Comparison of ENCODE assay signal across 9 mouse cellular contexts in genomic region chr17:32753634-32754033, GRCm38 (mm10). TPM values are rescaled to one million over a fixed set of nuclear protein-coding genes. Genes with fewer than 3 reads are reported as not detected.
DNase-seq lines count a peak whose midpoint lies in the region; ATAC-seq and TF ChIP-seq lines count a peak whose summit lies in the region.
"Had no signal": no experiment of that assay in that cellular context is flagged by ENCODE, and none has a peak within 500 bp of the region (broad histone marks: within the 10 kb centered on the region; RNA-seq: fewer than 3 reads in every experiment).

No protein-coding gene starts in this region.

- no peak overlapping the region for H3K9ac ChIP-seq in hindbrain, embryonic 16.5 days (ENCODE audit: low read depth, low read length)
- H3K9ac ChIP-seq: limb, embryonic 12.5 days had no signal

- intact Hi-C loops in gastrocnemius, adult 2 months (cut with DNase I) = no loop called here

- H3K27ac ChIP-seq in gastrocnemius, adult 2 months = no peak overlapping the region
- no peak overlapping the region for H3K27ac ChIP-seq in hindbrain, embryonic 16.5 days (ENCODE audit: low read depth, low read length)
- H3K27ac ChIP-seq: limb, embryonic 12.5 days had no signal

- H3K27me3 ChIP-seq in hindbrain, embryonic 16.5 days (replicated peaks; ENCODE audit: control insufficient read depth, insufficient read depth, low read length) = no peaks in the 10 kb centered on the region
- H3K27me3 ChIP-seq: limb, embryonic 12.5 days had no signal

- TF ChIP-seq CTCF in gastrocnemius, adult 2 months (IDR thresholded peaks at IDR 0.05) = peak; percentile 44

- H3K36me3 ChIP-seq in hindbrain, embryonic 16.5 days (ENCODE audit: control insufficient read depth, insufficient read depth, low read length) = no peaks in the 10 kb centered on the region
- H3K36me3 ChIP-seq: limb, embryonic 12.5 days had no signal

- WGBS in hindbrain, embryonic 16.5 days = 10% methylated on average over 12 of the region's 12 CpGs

- peak; percentile 24 for DNase-seq in gastrocnemius, adult 2 months
- DNase-seq in gastrocnemius, postnatal 25 days = no peak
- DNase-seq in urinary bladder, postnatal 14 days (ENCODE audit: low spot score) = peak; percentile 8
- no peak for DNase-seq in urinary bladder, postnatal 25 days (ENCODE audit: low spot score)
- no peak for DNase-seq in urinary bladder, postnatal 10 days (ENCODE audit: low spot score)
- DNase-seq in frontal cortex, postnatal 25 days (ENCODE audit: low spot score in 2 of 2) = no peak

- H3K9me3 ChIP-seq in hindbrain, embryonic 16.5 days (ENCODE audit: control insufficient read depth, low read length) = no peaks in the 10 kb centered on the region
- H3K9me3 ChIP-seq: limb, embryonic 12.5 days had no signal

- H3K4me2 ChIP-seq in hindbrain, embryonic 16.5 days (ENCODE audit: low read length) = peak overlapping the region; percentile 19; the same call in 1 of the 2 replicates
- H3K4me2 ChIP-seq: limb, embryonic 12.5 days had no signal

- no peak overlapping the region for H3K4me3 ChIP-seq in gastrocnemius, adult 2 months
- no peak overlapping the region for H3K4me3 ChIP-seq in hindbrain, embryonic 16.5 days (ENCODE audit: low read length)
- H3K4me3 ChIP-seq: limb, embryonic 12.5 days had no signal

- no peak for ATAC-seq in hindbrain, embryonic 16.5 days
- ATAC-seq in megakaryocyte-erythroid progenitor cell, adult 5-6 weeks (replicated peaks; ENCODE audit: low FRiP score, low TSS enrichment, poor library complexity, severe bottlenecking) = peak; percentile 23

- no peaks in the 10 kb centered on the region for H3K4me1 ChIP-seq in hindbrain, embryonic 16.5 days (ENCODE audit: control insufficient read depth, insufficient read depth, low read depth, low read length)
- H3K4me1 ChIP-seq: limb, embryonic 12.5 days had no signal

RNA-seq across cellular contexts. Expression of gene Zfp871, which starts 34.5 kb away (rescaled TPM):
- 10 to 100 TPM; 25.0 to 25.9 TPM for total RNA-seq in gastrocnemius, adult 2 months (2021)
- 10 to 100 TPM; 16.5 to 17.9 TPM for total RNA-seq in gastrocnemius, postnatal 25 days (2021)
- 35.9 and 41.2 TPM in 2 replicates for polyA plus RNA-seq in hindbrain, embryonic 16.5 days (2015; fragmentation: Nextera tagmentation; extraction: Ambion mirVana)
- 33.5 and 53.2 TPM in 2 replicates for total RNA-seq in megakaryocyte-erythroid progenitor cell, adult 5-6 weeks (2014; fragmentation: Nextera tagmentation)
- 18.9 and 29.5 TPM in 2 replicates for total RNA-seq in megakaryocyte-erythroid progenitor cell, adult 5-6 weeks (2017)

RNA-seq across cellular contexts. Expression of gene Zfp811, which starts 56.1 kb away (rescaled TPM):
- total RNA-seq in gastrocnemius, adult 2 months (2021) = under 1 TPM; 0.26 to 0.28 TPM
- total RNA-seq in gastrocnemius, postnatal 25 days (2021) = under 1 TPM; 0.23 to 0.32 TPM
- 45.5 and 48.7 TPM in 2 replicates for polyA plus RNA-seq in hindbrain, embryonic 16.5 days (2015; fragmentation: Nextera tagmentation; extraction: Ambion mirVana)
- total RNA-seq in megakaryocyte-erythroid progenitor cell, adult 5-6 weeks (2014; fragmentation: Nextera tagmentation) = not detected in 2 replicates
- 0.11 TPM in 1 of 2 replicates, not detected in the other for total RNA-seq in megakaryocyte-erythroid progenitor cell, adult 5-6 weeks (2017)

Comparison
In these comparisons a context has a peak if more than half of its experiments do, and no peak if none do; other contexts are left out.
1. DNase-seq: peak in gastrocnemius, adult 2 months (single experiment) and urinary bladder, postnatal 14 days (single experiment); none in gastrocnemius, postnatal 25 days (single experiment), urinary bladder, postnatal 25 days (single experiment), urinary bladder, postnatal 10 days (single experiment) and frontal cortex, postnatal 25 days (0 of 2).